Mouse (Mus musculus): ENCODE data around the gene Il7r.

DNA sequence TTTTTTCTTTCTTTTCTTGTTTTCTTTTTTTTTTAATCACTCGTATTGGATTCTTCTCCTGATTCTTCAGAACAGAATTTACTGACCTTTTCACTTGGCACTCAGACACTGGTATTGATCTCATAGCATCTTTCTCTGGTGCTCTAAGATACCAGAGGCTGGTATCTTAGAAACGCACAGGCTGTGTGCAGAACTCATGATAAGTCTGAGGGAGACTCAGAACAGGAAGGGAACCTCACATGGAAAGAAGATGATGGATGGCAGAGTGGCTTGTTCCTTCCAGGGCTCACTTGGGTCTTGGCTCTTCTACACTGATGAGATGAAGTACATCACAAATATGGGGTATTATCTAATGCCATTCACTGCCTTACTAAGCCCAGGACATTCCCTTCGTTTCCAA is 57.4 kb downstream of the Il7r start:
- TF ChIP-seq CTCF (IDR thresholded peaks at IDR 0.05; ENCODE audit: control insufficient read depth, insufficient read depth, insufficient replicate concordance, low read depth, low read length) (no peak), POLR2A (IDR thresholded peaks at IDR 0.05; ENCODE audit: control insufficient read depth, low read depth, low read length) (no peak)

Data from testis, adult 2 months (tissue).